Mouse (Mus musculus): ENCODE measurements at regions not wholly inside any gene's neighbourhood (a gene's known extent, or its start where the extent isn't known, plus 50 kb on each side); places are given as distances from the start of the nearest gene placed in this dataset.

DNA sequence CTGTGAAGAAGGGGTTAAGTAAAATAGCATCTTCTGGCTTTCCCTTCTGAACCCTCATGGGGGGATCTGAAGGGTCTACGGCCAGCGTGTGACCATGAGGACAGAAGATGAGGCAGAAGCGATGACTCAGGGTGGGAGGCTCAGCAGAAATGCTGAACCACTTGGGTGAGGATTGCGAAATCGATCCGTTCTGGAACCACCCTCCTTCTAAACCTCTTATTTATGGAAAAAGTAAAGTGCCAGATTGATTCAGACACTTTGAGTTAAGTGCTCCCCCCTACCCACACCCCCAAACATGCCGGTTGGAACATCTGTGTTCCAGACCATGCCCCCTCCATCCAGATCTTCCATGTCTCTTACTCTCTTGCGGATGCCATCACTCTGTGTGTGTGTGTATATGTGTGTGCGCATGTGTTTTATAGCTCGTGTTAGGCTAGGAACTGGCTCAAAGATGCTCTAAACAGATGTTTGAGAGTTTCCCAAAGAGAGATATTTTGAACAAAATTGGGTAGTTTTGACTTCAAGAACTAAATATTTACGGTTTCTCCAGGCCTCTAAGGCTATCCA, 190.2 kb upstream of the Prickle1 start:
- no peak for DNase-seq

DNA sequence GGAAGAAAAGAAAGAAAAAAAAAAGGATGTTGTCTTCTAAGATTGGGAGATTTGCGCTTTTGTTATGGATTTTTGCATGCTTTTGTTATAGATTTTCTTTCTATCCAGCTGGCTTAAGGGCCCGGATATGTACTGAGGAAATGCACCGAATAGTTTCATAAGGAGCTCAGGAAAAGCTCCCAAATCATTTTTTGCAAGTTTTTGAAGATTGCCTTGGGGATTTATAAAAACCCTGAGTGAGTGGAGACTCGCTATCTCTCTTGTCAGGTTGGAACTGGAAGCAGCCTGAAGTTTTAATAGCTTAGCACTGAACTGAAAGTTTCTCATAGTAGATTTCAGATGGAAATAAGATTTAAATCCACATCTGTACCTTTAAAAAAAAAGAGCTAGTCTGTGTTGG, 188.0 kb upstream of the Prickle1 start:
- no peak for DNase-seq

DNA sequence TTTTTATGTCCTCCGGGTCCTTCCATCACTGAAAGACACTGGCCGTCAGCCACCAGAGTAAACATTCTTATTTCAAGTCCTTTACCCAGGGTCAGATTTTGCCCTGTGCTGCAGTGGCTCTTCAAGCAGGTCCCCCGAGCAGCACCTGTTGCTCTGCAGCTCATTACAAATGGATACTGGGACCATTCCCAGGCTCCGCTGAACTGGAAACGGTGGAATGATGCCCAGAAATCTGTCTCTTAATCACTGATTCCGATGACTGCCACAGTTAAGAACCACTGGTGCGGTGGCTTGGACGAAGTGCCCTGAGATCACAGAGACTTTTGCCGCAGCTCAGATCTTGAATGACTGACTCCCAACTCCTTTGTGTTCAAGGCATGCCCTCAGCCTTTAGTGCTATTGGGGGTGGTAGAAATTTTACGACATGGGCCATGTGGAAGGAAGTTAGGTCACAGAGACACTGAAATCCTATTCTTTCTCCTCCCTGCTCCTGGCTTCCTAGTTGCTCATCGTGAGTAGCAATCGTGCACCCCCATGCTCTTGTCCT, 179.6 kb upstream of the Prickle1 start:
- DNase-seq = no peak

DNA sequence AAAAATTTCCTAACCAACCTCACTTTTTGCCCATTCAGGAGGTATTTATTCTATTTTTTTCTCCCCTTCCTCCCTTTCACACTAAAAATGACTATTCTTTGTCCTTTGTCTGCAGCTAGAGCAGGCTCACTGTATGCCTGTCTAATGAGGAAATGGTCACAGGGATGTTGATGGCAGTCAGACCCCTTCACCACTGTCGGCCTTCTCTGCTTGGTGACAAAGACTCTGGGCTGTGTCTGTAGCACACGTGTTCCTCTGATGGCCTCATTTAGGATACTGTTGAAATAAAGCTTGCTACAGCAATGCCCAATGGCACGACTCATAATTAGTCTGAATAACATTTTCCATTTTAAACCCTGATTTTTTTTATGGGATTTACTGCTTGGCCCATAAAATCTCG, 178.6 kb upstream of the Prickle1 start:
- DNase-seq = no peak

DNA sequence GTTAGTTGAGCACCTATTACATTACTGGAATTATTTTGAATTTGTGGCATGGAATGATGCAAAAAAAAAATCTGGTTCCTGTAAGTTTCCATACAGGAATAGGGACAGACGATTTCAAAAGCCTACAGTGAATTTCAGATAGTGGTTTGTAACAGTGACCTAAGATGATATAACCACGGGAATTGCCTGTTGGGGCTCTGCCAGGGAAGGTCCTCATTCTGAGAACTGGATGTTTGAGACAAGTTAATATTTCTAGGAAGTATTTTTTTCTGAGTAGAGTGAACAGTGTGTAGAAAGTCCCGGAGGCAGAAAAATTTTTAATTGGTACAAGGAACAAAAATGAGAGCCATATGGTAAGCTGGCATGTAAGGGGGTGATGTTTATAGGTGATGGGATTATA, 171.3 kb upstream of the Prickle1 start:
- DNase-seq = no peak

DNA sequence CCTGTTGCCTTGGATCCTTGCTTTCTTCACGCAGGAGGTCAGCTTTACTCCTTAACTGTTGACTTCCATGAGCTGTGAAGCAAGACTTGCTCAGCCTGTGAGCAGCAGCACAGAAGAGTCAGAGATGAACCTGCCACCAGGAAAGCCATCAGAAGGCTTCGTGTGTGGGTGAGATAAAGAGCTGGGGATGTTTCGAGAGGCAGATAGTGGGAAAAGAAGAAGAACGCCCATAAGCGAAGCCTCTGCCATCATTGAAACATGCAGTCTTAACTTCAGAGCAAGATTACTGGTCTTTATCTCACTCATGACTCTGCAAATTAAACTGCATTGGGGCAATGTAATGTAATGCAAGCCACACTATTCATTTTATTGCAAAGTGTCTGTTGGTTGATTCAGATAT, 167.4 kb upstream of the Prickle1 start:
- no peak for DNase-seq

DNA sequence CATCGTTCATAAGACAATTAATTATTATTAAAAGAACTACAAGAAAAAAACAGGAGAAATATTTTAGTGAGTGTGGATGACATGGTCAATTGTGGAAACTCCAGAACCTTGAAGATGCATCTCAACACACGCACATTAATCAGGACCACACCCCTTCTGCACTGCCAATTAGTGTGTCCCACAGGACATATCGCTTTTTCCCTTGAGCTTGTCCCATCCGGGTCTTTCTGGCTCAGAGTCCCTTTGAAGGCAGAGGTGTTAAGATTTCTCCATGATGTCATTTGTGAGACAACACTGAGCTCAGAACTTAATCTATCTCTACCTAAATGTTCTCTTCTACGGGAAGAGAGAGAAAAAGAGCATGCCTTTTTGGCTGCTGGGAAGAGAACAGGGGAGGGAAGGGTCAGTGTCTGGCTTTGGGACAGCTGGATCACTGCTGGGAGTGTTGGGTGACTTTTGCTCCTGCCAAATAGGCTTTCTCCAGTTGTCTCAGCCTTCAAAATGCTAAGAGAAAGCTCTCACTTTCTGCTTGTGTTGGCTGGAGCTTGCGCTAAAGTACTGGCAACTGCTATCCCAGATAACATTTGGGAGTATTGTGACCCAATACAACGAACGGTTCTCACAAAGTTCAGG, 162.6 kb upstream of the Prickle1 start:
- DNase-seq = peak; percentile 59 to 80

DNA sequence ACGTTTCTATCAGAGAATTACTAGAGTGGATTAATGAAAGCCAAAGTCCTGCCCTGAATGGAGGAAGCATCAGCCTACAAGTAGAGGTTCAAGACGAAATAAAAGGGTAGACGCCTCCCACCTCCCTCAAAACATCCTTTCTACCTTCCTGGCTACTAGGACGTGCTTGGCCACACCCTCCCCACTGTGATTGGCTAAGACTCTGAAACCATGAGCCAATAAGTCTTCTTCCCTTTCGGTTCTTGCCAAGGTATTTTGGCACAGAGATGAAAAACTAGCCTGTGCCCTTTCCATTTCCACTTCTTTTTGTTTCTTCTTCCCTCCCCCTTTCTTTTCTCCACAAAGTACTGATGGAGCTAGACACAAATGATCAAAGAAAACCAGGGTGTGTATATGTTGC, 160.3 kb upstream of the Prickle1 start:
- DNase-seq = no peak

DNA sequence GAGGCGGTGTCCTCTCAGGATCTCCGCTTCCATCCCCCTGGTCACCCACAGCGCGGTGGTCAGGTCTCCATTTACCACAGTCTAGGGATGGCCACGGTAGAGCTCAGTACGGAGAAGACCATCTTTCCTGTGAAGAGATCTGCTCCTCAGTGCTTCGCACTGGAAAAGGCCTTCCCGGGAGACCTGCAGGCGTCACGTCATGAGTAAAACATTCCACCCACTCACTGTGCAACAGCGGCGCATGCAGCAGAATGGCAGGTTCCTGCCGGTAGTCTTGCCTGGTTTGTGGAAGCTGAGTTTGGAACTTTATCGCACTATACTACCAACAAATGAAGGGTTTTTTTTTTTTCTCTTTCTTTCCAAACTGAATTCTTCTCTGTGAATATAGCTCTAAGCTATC, 156.1 kb upstream of the Prickle1 start:
- DNase-seq = peak; percentile 16 to 18

DNA sequence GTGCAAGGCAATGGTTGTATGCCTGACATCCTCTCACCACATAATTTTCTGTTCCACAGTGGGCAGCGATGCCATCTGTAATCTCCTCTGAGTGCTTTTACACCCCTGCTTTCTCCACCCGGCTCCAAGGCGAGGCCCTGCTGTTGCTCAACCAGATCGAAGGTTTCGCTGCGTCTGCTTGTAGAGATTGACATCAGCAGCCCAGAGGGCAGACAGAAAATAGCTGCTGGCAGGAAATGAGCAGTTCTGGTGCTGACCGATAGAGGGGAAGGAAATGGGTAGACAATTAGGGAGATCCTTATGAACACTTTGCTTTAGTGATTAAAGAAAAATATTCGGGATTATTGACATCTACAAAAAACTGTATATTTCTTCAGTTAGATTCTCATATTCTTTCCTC, 155.3 kb upstream of the Prickle1 start:
- DNase-seq = peak; percentile 58 to 67

DNA sequence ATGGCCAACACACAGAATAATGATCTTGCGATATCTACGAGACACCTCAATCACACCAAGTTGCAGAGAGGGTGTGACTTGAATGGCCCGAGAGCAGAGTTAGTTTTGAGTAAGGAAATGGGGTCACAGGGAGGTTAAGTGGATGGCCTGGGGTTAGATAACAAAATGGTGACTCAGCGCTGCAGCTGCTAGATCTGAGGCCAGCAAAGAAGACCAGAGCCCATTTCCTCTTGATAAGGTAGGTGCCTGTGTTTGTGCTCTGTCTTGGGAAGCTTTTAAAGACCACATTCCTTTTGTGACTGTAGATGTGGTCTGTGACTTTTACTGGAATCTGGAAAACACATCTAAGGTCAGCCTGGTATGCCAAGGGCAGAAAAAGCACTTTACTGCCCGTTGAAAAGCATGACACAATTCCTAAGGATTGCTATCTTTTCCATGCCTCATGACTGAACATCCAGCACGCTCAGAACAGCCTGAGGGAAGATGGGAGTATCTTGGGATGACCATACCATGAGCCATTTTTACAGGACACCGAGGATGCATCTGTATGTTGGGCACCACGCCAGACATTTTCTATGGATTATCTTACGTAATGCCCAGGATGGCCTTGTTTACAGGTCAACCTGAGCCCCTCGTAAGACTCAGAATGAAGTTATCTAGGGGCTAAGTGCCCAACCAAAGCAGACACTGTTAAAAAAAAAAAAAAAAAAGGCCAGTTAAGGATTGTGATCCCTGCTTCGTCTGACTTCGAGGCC, 148.7 kb upstream of the Prickle1 start:
- DNase-seq = peak in 1 of 2 experiments; percentile 14

DNA sequence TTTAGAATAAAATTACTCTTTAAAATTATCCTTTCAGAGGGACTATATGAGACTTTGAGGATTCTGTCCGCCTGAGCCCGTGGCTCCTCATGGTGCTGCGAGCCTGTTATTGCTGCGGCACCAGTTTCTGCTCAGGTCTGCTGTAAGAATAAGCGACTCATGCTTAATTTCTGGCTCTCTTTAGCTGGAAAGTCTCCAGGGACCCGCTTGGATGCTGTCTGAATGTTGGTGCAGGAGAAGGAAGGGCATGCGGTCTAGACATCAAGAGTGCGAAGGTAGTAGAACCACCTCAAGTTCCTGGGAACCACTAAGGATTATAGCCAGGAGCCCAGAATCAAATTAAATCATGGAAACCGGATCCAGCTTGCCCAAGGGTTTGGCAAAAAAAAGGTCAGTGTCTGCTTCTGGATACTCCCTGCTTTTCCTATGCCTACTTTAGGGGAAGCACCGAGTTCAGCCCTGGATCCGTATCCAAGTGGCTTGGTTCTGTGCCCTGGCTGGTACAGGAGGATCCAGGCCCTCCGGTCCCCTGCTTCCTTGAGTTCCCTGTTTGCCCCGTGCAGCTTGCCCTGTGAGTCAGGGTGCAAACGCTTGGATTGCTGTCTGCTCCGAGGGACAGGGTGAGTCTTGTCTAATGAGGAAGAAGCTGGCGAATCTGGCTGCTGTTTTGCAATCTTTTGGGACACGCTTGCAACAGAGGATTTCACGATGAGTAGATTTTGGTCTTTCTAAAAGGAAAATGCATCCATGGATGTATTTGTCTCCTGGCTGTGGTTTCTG, 138.2 kb upstream of the Prickle1 start:
- DNase-seq = peak; percentile 56 to 74

DNA sequence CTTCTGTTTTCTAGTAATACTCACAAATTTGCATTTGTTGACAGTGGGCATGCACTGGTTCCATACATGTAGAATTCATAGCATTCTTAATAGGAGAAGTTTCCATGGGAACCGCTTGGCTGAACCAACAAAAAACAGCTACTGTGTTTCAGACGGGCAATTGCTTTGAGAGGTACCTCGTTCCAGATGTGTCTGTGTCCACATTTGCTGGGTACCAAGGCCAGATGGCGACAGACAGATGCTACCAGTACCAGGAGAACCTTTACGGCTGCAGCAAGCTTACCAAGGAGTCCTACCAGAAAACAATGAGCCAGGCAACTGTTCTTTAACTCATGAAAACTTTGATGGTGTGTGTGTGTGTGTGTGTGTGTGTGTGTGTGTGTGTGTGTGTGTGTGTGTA, 137.1 kb upstream of the Prickle1 start:
- DNase-seq = no peak

DNA sequence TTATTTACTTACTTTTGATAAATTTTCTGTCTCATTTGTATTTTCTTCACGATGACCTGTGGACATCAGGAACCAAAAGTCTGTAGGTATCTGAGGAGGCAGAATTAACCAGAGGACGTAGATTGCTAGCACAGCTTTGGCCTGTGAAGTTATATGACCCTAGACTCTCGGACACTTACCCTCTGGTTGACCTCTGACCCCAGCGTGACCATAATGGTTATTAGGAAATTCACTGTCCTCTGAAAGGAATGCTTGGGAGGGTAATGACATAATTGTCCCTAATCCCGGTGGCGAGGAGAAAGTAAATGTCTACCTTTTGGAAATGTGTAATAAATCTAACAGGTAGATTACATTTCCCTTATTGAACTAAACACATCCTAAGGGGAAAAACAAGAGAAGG, 135.5 kb upstream of the Prickle1 start:
- no peak for DNase-seq

DNA sequence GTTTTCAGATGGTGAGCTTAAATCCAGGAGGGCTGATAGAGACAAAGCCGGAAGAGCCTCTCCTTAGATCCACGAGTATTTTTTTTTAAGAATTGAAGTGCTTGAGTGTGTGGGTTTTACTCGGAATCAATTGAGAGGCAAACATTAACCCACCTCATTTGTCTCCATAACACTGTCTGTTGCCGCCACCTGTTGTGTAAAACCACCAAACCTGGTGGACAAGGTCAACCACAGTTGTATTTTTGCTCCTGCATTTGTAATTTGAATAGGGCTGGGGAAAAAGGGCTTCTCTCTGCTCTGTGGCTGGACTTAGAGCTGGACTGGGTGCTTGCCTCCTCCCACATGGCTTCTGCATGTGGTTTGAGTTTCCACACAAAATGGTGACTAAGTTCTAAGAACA, 119.8 kb upstream of the Prickle1 start:
- no peak for DNase-seq

DNA sequence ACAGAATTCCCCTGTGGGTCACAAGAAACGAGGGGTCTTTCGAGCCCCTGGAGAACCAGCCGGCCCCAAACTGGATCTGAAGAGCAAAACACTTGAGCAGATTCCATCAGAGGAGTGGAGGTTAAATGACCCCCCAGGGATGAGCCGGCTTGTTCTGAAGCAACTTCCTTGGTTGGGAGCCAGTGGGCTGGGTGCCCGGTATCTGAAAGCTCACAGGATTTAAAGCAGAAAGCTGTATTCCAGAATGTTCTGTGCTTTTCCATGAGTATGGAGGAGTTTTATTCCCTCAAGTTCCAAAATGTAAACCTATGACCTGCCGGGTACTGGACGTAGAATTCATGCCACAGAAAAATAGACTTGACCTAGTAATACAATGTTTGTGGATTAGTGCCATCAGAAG, 117.7 kb upstream of the Prickle1 start:
- peak; percentile 86 to 87 for DNase-seq

DNA sequence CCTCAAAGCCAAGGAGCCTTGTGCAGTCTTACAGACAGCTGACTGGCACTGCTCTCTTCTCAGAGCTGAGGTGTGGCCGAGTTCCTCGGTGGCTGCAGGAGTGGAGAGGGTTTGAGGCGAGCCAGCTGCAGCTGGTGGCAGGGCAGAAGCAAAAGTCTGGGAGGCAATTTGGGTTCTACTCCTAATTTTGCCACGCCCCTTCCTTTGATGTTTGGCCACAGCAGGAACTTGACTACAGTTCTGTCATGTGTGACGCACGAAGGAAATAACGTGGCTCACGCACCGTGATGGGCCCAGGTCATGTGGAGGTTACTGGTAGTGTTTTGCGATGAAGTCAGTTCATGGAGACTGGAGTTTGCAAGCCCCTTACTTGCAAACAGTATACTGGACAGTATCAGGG, 116.9 kb upstream of the Prickle1 start:
- DNase-seq = no peak

DNA sequence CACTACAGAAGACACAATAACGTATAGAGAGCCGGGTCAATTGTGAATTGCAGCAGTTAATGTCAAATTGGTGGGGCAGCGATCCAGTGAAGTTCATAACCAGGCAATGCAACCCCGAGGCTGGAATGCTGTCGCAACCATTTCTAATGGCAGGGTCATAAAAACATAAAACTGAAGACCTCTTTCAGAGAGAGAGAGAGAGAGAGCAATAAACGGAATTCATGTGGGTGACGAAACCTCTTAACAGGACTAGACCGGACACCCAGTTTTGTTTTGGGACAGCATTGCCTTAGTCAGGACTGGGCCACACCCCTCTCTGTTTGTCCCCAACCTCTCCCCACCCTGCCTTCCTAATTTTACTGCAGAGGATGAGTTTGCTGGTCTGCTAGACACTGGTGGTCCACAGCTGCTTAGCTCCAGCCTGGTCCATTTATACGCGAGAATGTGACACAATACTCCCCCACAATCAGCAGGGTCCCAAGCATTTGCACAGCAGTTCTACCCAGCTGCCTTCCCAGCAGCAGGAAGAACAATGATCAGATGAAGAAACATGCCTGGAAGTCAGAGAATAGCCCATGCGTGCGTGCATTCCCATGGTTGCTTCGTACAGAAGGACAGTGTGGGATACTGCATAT, 115.6 kb upstream of the Prickle1 start:
- no peak for DNase-seq

DNA sequence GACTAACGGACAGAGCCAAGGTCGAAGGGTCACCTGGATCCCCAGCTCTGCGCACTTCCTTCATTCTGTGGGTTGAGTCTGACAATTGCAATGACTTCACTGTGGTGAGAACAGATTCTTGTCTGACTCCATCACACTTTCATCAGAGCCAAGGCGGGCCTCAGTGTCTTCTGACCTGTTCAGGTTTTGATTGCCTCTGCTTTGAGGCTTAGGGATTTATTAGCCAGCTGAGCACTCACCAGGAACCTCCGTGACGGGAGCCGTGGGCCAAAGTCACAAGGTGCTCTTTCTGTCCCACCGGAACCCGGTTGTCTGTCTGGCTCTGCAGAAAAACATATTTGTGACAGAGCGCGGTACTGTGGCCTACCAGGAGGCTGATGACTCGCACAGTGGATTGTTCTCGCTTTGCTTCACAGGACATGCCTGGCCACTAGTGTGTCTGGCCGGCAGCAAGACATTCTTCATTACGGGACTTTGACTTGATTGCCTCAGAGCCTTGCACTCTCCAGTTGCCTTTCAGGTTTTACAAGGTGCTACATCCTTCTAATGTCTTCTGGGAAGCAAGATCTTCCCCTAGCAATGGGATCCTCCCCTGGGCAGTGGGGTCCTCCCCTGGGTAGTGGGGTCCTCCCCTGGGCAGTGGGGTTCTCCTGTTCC, 114.9 kb upstream of the Prickle1 start:
- no peak for DNase-seq

DNA sequence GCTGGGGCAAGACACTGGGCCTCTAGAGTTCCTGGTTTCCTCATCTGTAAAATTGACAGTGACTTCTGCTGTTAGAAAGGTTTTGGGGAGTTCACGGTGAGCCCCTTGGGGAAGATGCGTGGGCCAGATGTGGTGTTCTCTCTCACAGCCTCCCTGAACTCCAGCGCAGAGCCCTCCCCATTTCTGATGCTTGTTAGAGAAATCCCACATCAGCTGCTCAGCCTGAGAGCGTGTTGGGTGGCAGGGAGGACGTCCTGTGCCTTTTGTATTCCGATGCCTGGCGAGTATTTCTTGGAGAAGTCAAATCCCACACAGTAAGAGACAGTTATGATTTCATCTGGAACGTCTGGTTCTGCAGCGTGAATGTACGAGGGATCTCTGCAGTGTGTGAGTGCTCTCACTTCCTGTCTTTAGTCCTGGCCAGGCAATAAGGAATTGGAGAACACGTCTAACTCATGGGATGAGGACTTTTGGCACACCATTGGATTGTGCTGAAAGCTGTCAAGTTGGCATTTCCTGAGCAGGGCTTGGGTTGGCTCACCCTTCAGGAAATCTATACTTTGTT, 110.8 kb upstream of the Prickle1 start:
- DNase-seq = no peak

DNA sequence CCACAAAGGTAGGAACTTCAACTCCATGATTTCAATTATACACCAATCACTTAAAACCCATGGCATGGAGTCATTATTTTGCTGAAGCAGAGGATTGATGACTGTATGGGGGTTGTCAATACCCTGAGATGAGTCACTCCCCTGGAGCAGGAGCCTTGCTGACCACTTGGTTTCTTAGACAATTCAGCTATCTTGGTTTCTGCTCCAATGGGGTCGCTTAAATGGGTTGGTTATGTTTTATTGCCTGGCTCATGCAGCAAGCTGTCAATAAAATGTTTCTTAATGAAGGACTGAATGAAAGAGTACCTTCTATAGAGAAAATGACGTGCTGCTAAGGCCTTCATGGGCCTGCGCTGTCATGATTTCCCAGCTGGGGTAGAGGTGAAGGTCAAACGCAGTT, 110.0 kb upstream of the Prickle1 start:
- no peak for DNase-seq
